Mouse (Mus musculus) CH12.LX (cell line): Measurements from ENCODE around the gene Cul4b.

ENCODE experiments used
- CTCF ChIP-seq, 2 experiments: IDR thresholded peaks in 1 of 2; conservative IDR thresholded peaks in 1 of 2; 2 replicates each; pipeline ENCODE4 v1.5.1; 2011 to 2012; ENCODE audit warnings: low read depth in 2 of 2, low read length in 2 of 2, improper control_type of control experiment in 1 of 2, inconsistent platforms in 1 of 2, mild to moderate bottlenecking in 1 of 2, moderate library complexity in 1 of 2
- SMC3 ChIP-seq: IDR thresholded peaks from 2 replicates; pipeline ENCODE4 v1.6.1; 2011; ENCODE audit warnings: low read depth, low read length, improper control_type of control experiment
- USF1 ChIP-seq: IDR thresholded peaks from 2 replicates; pipeline ENCODE4 v1.6.1; 2014; ENCODE audit warnings: low read depth, mild to moderate bottlenecking, inconsistent platforms, low read length, improper control_type of control experiment
- ZNF384 ChIP-seq: IDR thresholded peaks from 2 replicates; pipeline ENCODE4 v1.6.1; 2012; ENCODE audit warnings: low read depth, low read length, improper control_type of control experiment, inconsistent platforms

DNA sequence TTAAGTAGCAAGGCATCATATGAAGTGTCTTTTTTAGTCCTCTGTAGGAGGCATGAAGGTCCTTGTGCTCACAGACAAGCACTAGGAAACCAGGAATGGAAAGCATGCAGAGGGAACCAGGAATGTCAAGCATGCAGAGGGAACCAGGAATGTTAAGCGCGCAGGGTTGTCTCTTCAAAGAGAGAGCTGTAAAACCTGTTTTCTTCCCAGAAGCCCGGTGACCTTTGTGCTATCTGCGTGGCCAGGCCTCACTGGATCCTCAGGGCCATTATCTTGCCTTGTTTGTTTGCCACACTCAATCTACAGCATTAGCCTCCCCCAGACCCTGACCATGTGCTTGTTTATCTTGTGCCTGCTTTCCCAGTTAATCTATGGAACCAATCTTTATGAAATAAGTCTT, 13.8 kb upstream of the Cul4b start:
- TF ChIP-seq USF1 (no peak), SMC3 (no peak), ZNF384 (no peak), CTCF (conservative IDR thresholded peaks at IDR 0.05 in 1 of 2, IDR thresholded peaks at IDR 0.05 in 1 of 2; ENCODE audit: low read depth in 2 of 2, low read length in 2 of 2) (no peak)
